Mouse (Mus musculus) liver, postnatal 0 days (tissue): ENCODE results near the gene Fndc5.

Experiments used
- CTCF ChIP-seq: sonication (generic); IDR thresholded peaks from 2 replicates; pipeline ENCODE4 v1.5.1; 2016; ENCODE audit warnings: antibody characterized with exemption, low read depth
- EP300 ChIP-seq: IDR thresholded peaks from 2 replicates; pipeline ENCODE4 v1.6.1; 2016; ENCODE audit warnings: antibody characterized with exemption, low read depth, mild to moderate bottlenecking

DNA sequence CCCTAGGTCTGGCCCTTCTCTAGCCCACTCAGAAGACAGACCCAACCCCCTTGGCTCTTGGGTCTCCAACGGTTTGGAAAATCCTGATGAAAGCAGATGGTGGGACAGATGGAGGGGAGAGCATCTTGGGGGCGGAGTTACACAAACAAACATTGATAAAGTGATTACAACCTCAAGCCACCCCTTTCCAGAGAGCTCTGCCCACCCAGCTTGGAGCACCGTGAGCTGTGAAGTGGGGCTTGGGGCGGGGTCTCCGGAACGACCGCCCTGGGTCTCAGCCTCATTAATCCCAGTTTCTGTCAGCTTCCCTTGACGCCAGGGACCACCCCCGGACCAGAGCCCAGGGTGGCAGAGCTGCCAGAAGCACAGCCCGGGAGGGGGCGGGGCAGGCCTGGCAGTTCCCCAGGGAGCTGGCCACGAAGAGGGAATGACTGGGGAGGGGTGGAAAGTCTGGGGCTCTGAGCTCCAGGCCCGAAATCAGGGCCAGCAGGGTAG is 12.1 kb upstream of the Fndc5 start:
- TF ChIP-seq CTCF (no peak), EP300 (no peak)
